Mouse (Mus musculus) CH12.LX (cell line): ENCODE data around the gene Spag6. TPM values are rescaled to one million over a fixed set of nuclear protein-coding genes. Genes with fewer than 3 reads are reported as not detected.

Source experiments
- DNase-seq: peaks from one replicate; pipeline ENCODE4 v3.0.0-alpha.2; 2013; ENCODE audit errors: extremely low read depth
- H3K27ac ChIP-seq: 2 replicates; pipeline ENCODE4 v1.5.1; 2012; ENCODE audit warnings: low read depth, mild to moderate bottlenecking, control low read depth, moderate library complexity; ENCODE audit not compliant: insufficient read depth
- H3K27me3 ChIP-seq: replicated peaks from 2 replicates; pipeline ENCODE3; 2012; ENCODE audit warnings: inconsistent platforms
- H3K36me3 ChIP-seq, 2 experiments: replicated peaks in 1 of 2; 2 replicates each; pipeline versions ENCODE3 to v1.6.1; 2012; ENCODE audit warnings: inconsistent platforms in 1 of 2, low read length in 1 of 2, mild to moderate bottlenecking in 1 of 2, mixed read lengths in 1 of 2, moderate library complexity in 1 of 2; ENCODE audit not compliant: control insufficient read depth in 1 of 2, insufficient read depth in 1 of 2
- H3K4me1 ChIP-seq, 2 experiments: 2 replicates each; pipeline ENCODE4 v1.6.1; 2012; ENCODE audit warnings: inconsistent platforms in 1 of 2, moderate library complexity in 1 of 2; ENCODE audit not compliant: insufficient read depth in 2 of 2, control insufficient read depth in 1 of 2
- H3K4me2 ChIP-seq: 2 replicates; pipeline ENCODE4 v1.6.1; 2012; ENCODE audit warnings: low read depth, mild to moderate bottlenecking, control low read depth; ENCODE audit not compliant: poor library complexity, insufficient read depth, severe bottlenecking
- H3K4me3 ChIP-seq, 3 experiments: fragments of 150-350 bp in 1 of 3; sonication (generic) in 1 of 3; replicated peaks in 1 of 3; 2 replicates each; pipeline versions ENCODE3 to v1.5.1; 2011 to 2012; ENCODE audit warnings: low read depth in 2 of 3, low read length in 2 of 3, mild to moderate bottlenecking in 2 of 3, moderate library complexity in 2 of 3, control low read depth in 1 of 3, improper control_type of control experiment in 1 of 3, inconsistent platforms in 1 of 3, mixed read lengths in 1 of 3; ENCODE audit not compliant: poor library complexity in 1 of 3
- H3K79me2 ChIP-seq: replicated peaks from 2 replicates; pipeline ENCODE4 v1.6.1; 2012; ENCODE audit warnings: mild to moderate bottlenecking, moderate library complexity; ENCODE audit not compliant: control insufficient read depth, poor library complexity, insufficient read depth, severe bottlenecking; ENCODE audit errors: extremely low read depth
- H3K9ac ChIP-seq: 2 replicates; pipeline ENCODE4 v1.6.1; 2012; ENCODE audit warnings: low read depth, mild to moderate bottlenecking, control low read depth, moderate library complexity; ENCODE audit not compliant: insufficient read depth
- H3K9me3 ChIP-seq: replicated peaks from 2 replicates; pipeline ENCODE3; 2012; ENCODE audit warnings: low read length, inconsistent platforms, mixed read lengths
- BHLHE40 ChIP-seq: IDR thresholded peaks from 2 replicates; pipeline ENCODE4 v1.6.1; 2011; ENCODE audit warnings: mild to moderate bottlenecking, low read depth, low read length, improper control_type of control experiment
- CHD1 ChIP-seq: IDR thresholded peaks from 2 replicates; pipeline ENCODE4 v1.6.1; 2012; ENCODE audit warnings: low read depth, low read length, improper control_type of control experiment, inconsistent platforms
- CHD2 ChIP-seq: IDR thresholded peaks from 2 replicates; pipeline ENCODE4 v1.6.1; 2011; ENCODE audit warnings: low read length, improper control_type of control experiment
- CTCF ChIP-seq, 2 experiments: IDR thresholded peaks in 1 of 2; conservative IDR thresholded peaks in 1 of 2; 2 replicates each; pipeline ENCODE4 v1.5.1; 2011 to 2012; ENCODE audit warnings: low read depth in 2 of 2, low read length in 2 of 2, improper control_type of control experiment in 1 of 2, inconsistent platforms in 1 of 2, mild to moderate bottlenecking in 1 of 2, moderate library complexity in 1 of 2
- E2F4 ChIP-seq: IDR thresholded peaks from 2 replicates; pipeline ENCODE4 v1.6.1; 2011; ENCODE audit warnings: low read depth, low read length, improper control_type of control experiment; ENCODE audit not compliant: insufficient replicate concordance
- EP300 ChIP-seq: IDR thresholded peaks from 2 replicates; pipeline ENCODE4 v1.6.1; 2011; ENCODE audit warnings: low read length, improper control_type of control experiment
- ETS1 ChIP-seq: conservative IDR thresholded peaks from 2 replicates; pipeline ENCODE4 v1.6.1; 2012; ENCODE audit warnings: low read depth, mild to moderate bottlenecking, inconsistent platforms, low read length, improper control_type of control experiment, moderate library complexity
- JUN ChIP-seq: IDR thresholded peaks from 2 replicates; pipeline ENCODE4 v1.6.1; 2011; ENCODE audit warnings: low read depth, mild to moderate bottlenecking, low read length, improper control_type of control experiment, moderate library complexity; ENCODE audit not compliant: insufficient read depth
- JUND ChIP-seq: conservative IDR thresholded peaks from 2 replicates; pipeline ENCODE4 v1.6.1; 2011; ENCODE audit warnings: low read depth, low read length, improper control_type of control experiment
- KAT2A ChIP-seq: IDR thresholded peaks from 2 replicates; pipeline ENCODE4 v1.6.1; 2012; ENCODE audit warnings: low read length, improper control_type of control experiment, inconsistent platforms; ENCODE audit not compliant: insufficient replicate concordance
- MEF2A ChIP-seq: IDR thresholded peaks from 2 replicates; pipeline ENCODE4 v1.6.1; 2014; ENCODE audit warnings: low read depth, mild to moderate bottlenecking, inconsistent platforms, low read length, improper control_type of control experiment, borderline replicate concordance
- MXI1 ChIP-seq: IDR thresholded peaks from 2 replicates; pipeline ENCODE4 v1.6.1; 2011; ENCODE audit warnings: mild to moderate bottlenecking, low read depth, low read length, improper control_type of control experiment
- NRF1 ChIP-seq: IDR thresholded peaks from 2 replicates; pipeline ENCODE4 v1.6.1; 2014; ENCODE audit warnings: low read depth, mild to moderate bottlenecking, inconsistent platforms, low read length, improper control_type of control experiment, moderate library complexity
- POLR2AphosphoS2 ChIP-seq: IDR thresholded peaks from 2 replicates; pipeline ENCODE4 v1.6.1; 2011; ENCODE audit warnings: low read depth, low read length, improper control_type of control experiment
- SMC3 ChIP-seq: IDR thresholded peaks from 2 replicates; pipeline ENCODE4 v1.6.1; 2011; ENCODE audit warnings: low read depth, low read length, improper control_type of control experiment
- USF2 ChIP-seq: conservative IDR thresholded peaks from 2 replicates; pipeline ENCODE4 v1.6.1; 2011; ENCODE audit warnings: low read depth, low read length, improper control_type of control experiment
- ZKSCAN1 ChIP-seq: IDR thresholded peaks from 2 replicates; pipeline ENCODE4 v1.6.1; 2012; ENCODE audit warnings: low read depth, inconsistent platforms, low read length, improper control_type of control experiment, borderline replicate concordance
- ZMIZ1 ChIP-seq: IDR thresholded peaks from 2 replicates; pipeline ENCODE4 v1.6.1; 2012; ENCODE audit warnings: low read depth, mild to moderate bottlenecking, inconsistent platforms, low read length, improper control_type of control experiment
- dilution Hi-C: fragments of 300-500 bp; cut with MboI; formaldehyde crosslinking; loops from 2 replicates; pipeline ENCODE4 v1.14.3; 2020; ENCODE audit warnings: low sequenced_read_pairs; ENCODE audit not compliant: extremely low pct_unique_long_range_greater_than_20kb, extremely low pct_ligation_motif_present
- in situ Hi-C: fragments of 300-500 bp; cut with MboI; formaldehyde crosslinking; loops from 3 replicates; pipeline ENCODE4 v1.14.3; 2019; ENCODE audit warnings: low sequenced_read_pairs, low pct_ligation_motif_present, low pct_unique_long_range_greater_than_20kb, mixed read lengths
- polyA plus RNA-seq: library from polyadenylated mRNA; unstranded; fragments of >175 nt; gene quantifications from 2 replicates; pipeline ENCODE4 v1.2.1, GENCODE M21; 2012; ENCODE audit warnings: low read depth; ENCODE audit not compliant: insufficient read length
- total RNA-seq, 2 experiments: library from RNA; depleted of rRNA; stranded (reverse); fragments of 300-350 nt in 1 of 2; fragments of >200 nt in 1 of 2; gene quantifications; 2 replicates each; pipeline ENCODE4 v1.2.3; 2012 to 2014

Spag6 gene
- total and polyA plus RNA-seq, 3 experiments: 0.34 TPM; not detected in 2

DNA sequence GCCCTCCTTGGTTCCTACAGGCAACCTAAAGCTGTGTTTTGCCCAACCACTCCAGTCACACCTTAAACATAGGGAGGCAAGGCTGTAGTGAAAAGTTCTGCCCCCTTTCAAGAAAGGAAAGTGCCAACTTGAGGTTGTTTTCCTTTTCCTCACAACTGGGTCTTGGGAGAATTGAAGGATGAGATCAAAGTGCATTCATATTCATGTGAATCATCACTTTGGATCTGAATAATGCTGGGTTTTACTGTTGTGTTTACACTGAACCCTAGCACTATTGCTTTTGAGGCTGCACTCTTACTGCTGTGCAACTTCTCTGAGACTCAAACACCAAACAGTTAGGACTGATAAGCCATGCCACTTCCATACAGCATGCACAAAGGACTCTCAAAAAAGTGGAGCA, 1.8 kb upstream of the Spag6 start:
- no peak for TF ChIP-seq ZMIZ1
- no peak for TF ChIP-seq CHD2
- Histone ChIP-seq H3K36me3 (no peaks in the 10 kb centered on the region), H3K4me3 (no peak overlapping the region), H3K4me1 (peaks cover 1 to 14% of the 10 kb centered on the region in 2 experiments; a peak in 3 of 4 replicates), H3K27me3 (peaks cover 25% of the 10 kb centered on the region), H3K9me3 (peaks cover 13% of the 10 kb centered on the region), H3K9ac (no peak overlapping the region), H3K27ac (no peak overlapping the region), H3K4me2 (no peak overlapping the region), H3K79me2 (no peaks in the 10 kb centered on the region)
- no peak for DNase-seq
- in situ Hi-C loops: loop anchor here (25.0 kb wide), 2 partner anchors 305 to 655 kb away; partner anchors contain the start of genes A930004D18Rik, Dnajc1 and Skida1
- dilution Hi-C loops: no loop called here

DNA sequence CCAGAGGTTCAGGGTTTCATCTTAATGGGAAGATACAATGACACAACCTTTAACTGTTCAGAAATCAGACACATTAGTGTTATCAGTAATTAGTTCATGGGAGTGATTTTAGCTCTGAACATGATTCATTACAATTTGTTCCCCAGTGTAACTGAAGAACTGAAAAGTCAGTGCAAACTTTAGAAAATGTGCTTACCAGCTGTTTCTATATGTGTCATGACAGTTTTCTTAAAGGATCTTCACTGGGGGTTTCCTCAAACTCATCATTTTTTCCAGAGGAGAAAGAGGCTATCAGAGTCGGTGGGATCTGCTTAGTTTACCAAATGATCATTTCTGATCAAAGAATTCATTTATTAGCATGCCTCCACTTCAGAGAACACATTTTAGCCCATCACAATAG, 1.3 kb upstream of the Spag6 start:
- Histone ChIP-seq H3K27ac (no peak overlapping the region), H3K79me2 (no peaks in the 10 kb centered on the region), H3K4me3 (no peak overlapping the region), H3K9ac (no peak overlapping the region), H3K9me3 (peaks cover 13% of the 10 kb centered on the region), H3K36me3 (no peaks in the 10 kb centered on the region), H3K4me1 (peaks cover 0 to 10% of the 10 kb centered on the region in 2 experiments; a peak in 2 of 4 replicates), H3K27me3 (peaks cover 25% of the 10 kb centered on the region), H3K4me2 (no peak overlapping the region)
- dilution Hi-C loops (no loop called here), in situ Hi-C loops (loop anchor here (25.0 kb wide), 2 partner anchors 305 to 655 kb away; partner anchors contain the start of genes A930004D18Rik, Dnajc1 and Skida1)
- TF ChIP-seq JUN (peak; percentile 20; the same call in 1 of the 2 replicates), BHLHE40 (no peak), SMC3 (no peak), JUND (0 out of 2 replicates have a peak, but pooled peaks have one; percentile 51), EP300 (peak; percentile 38; the same call in 1 of the 2 replicates), ETS1 (no peak), ZKSCAN1 (no peak), NRF1 (no peak), MXI1 (no peak), CTCF (conservative IDR thresholded peaks at IDR 0.05 in 1 of 2, IDR thresholded peaks at IDR 0.05 in 1 of 2; ENCODE audit: low read depth in 2 of 2, low read length in 2 of 2) (no peak)
- DNase-seq: no peak

DNA sequence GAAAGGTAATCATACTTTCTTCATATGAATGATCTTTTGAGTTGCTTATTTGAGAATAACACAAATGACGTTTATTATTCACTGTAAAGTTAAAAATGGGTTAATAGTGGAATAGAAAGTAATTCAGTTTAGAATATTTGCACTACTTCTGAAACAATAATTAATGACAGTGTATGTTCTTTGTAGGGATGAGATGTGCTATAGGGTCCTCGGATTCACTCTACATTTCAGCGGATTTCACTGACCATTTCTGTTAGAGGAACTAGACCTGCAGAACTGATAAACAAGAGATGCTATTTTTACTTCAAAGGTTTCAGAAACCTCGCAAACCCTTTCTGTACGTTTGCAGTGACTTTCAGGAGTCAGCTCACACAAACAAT, 351 bp upstream of the Spag6 start:
- H3K4me3 ChIP-seq: peak overlapping the region; percentile 74 to 84 (median 83)
- no peak for DNase-seq
- dilution Hi-C loops (no loop called here), in situ Hi-C loops (loop anchor here (25.0 kb wide), 2 partner anchors 306 to 656 kb away; partner anchors contain the start of genes A930004D18Rik, Dnajc1 and Skida1)
- H3K9me3 ChIP-seq: peaks cover 13% of the 10 kb centered on the region
- no peaks in the 10 kb centered on the region for H3K79me2 ChIP-seq
- TF ChIP-seq CHD1 (peak; percentile 59; the same call in 1 of the 2 replicates), JUND (peak; percentile 49; the same call in 1 of the 2 replicates), POLR2AphosphoS2 (no peak), BHLHE40 (peak; percentile 48), EP300 (peak; percentile 59), CTCF (conservative IDR thresholded peaks at IDR 0.05 in 1 of 2, IDR thresholded peaks at IDR 0.05 in 1 of 2; ENCODE audit: low read depth in 2 of 2, low read length in 2 of 2) (no peak), E2F4 (no peak), ETS1 (peak; percentile 38; the same call in 1 of the 2 replicates), USF2 (no peak), KAT2A (no peak), MEF2A (peak; percentile 68; the same call in 1 of the 2 replicates)
- TF ChIP-seq, all 38 proteins: peak for 6
- Histone ChIP-seq H3K9ac (peak overlapping the region; percentile 95), H3K4me1 (peaks cover 0 to 10% of the 10 kb centered on the region in 2 experiments; a peak in 2 of 4 replicates), H3K27ac (peak overlapping the region; percentile 58; the same call in 1 of the 2 replicates), H3K36me3 (no peaks in the 10 kb centered on the region), H3K27me3 (peaks cover 25% of the 10 kb centered on the region), H3K4me2 (peak overlapping the region; percentile 23; the same call in 1 of the 2 replicates)
